Mouse (Mus musculus) spleen, adult 18-20 months (tissue): ENCODE measurements around the gene Sdr39u1.
A peak's percentile ranks its signal among the peaks of the same experiment; 100 is the strongest.

Experiments
- DNase-seq, 2 experiments: peaks; one replicate each; pipeline ENCODE4 v3.0.0; 2022; ENCODE audit warnings: mixed read lengths in 2 of 2

Sdr39u1 gene

DNA sequence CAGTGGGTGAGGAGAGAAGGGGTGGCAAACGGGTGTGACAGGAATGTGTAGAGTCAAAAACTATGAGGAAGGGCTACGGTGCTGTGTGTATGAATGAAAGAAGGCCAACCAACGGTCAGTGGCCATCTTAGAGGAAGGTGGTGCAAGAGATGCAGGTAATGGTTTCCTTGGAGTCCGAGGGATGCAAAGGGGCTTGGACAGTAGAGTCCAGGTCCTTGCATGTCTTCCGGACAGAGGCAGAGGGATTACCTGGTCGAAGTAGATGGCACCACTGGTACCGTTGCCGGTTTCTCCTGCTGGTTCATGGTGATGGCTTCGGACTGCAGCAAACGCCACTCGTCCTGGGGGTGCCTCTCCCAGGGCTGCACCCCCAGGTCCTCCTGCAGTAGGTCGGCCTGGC, 16.4 kb downstream of the Sdr39u1 start:
- DNase-seq: no peak

DNA sequence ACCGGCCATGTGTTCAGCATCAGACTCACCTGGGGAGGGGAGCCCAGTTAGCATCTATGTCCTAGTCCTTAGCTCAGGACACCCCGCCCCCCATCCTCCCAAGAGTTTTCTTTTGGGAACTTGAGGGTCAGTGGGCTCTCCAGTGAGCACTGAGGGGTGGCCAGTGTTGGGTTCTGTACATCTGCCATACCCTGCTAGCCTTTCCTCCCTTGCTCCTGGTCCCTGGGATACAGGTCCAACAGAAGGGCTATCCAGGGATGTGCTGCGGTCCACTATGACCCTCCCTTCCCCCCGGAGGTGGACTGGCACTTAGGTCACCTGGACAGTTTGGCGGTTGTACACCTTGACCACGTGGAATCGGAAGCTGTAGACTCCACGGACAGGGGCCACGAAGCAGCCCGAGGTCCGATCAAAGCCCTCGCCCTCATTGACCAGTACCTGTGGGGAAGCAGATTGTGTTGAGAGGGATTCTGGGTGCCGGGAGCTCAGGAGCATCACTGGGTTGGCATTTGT, 16.9 kb downstream of the Sdr39u1 start:
- no peak for DNase-seq

DNA sequence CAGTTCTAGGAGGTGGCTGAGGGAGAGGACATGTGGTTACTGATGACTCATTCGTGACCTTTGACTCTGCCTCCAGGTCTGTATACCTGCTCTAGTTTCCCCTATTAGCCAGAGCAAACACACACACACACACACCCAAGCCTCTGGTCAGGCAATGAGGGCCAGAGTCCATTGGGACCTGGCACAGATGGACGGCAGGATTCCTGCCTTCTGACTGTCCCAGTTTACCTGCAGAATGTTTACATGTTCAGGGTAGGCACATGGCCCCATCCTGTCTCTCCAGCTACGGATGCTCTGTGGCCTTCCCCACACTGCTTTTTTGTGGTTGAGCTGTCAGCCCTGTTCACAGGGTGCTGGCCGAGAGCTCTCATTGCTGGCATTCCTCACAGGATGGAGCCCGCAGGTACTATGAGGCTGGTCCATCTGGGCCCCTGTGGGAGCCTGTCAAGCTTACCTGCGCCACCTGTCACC, 17.9 kb downstream of the Sdr39u1 start:
- DNase-seq: no peak

DNA sequence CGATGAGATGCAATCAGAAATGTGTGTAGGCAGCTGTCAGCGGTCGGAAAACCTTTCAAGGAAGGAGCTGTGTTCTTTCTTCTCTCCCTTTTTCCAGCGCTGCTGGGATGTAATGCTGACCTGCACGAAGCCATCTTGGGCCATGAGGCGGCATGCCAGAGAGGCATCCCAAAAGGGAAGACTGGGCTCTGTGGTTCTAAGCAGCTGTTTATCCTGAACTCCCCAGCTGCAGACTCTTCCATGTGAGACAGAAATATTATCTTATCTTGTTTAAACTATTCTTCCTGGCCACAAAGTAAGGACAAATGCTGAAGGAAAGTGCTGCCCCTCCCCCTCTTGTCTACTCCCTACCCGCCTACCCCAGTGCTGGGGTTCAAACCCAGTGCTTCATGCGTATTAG, 19.1 kb downstream of the Sdr39u1 start:
- DNase-seq: no peak

DNA sequence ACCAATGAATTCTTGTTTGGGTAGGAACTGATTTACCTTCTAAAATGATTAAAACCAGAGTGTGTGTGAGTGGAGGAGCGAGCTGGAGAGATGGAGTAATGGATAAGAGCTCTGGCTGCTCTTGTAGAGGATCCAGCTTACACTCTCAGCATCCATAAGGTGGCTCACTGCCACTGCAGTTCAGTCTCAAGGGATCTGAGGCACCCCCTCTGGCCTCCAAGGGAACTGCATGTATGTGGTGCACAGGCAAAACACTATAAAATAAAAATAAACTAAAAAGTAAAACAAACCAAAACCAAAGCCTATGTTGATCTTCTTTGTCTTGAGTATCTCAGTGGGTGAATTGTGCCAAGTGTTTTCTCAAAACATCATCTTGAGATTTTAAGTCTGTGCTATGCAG, 20.5 kb downstream of the Sdr39u1 start:
- peak; percentile 49 to 79 for DNase-seq

DNA sequence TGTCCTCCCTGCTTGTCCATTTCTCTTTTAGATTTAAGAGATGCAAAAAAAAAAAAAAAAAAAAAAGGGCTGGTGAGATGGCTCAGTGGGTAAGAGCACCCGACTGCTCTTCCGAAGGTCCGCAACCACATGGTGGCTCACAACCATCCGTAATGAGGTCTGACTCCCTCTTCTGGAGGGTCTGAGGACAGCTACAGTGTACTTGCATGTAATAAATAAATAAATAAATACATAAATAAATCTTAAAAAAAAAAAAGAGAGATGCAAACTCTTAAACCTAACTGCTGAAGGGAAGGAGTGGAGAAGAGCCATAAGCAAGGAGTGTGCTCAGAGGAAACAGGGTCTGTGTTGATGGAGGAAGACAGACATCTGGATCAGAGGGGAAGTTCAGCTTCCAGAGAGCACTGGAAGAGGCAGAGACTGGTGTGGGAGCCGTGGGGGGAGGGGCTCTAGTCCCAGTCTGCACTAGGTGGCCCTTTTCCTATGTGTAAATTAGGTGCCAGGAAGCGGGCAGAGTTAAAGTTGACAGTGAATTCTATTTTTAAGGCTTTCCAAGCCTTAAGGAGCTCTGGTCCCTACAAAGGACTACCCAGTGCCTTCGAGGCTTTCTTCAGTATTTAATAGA, 21.7 kb downstream of the Sdr39u1 start:
- no peak for DNase-seq

DNA sequence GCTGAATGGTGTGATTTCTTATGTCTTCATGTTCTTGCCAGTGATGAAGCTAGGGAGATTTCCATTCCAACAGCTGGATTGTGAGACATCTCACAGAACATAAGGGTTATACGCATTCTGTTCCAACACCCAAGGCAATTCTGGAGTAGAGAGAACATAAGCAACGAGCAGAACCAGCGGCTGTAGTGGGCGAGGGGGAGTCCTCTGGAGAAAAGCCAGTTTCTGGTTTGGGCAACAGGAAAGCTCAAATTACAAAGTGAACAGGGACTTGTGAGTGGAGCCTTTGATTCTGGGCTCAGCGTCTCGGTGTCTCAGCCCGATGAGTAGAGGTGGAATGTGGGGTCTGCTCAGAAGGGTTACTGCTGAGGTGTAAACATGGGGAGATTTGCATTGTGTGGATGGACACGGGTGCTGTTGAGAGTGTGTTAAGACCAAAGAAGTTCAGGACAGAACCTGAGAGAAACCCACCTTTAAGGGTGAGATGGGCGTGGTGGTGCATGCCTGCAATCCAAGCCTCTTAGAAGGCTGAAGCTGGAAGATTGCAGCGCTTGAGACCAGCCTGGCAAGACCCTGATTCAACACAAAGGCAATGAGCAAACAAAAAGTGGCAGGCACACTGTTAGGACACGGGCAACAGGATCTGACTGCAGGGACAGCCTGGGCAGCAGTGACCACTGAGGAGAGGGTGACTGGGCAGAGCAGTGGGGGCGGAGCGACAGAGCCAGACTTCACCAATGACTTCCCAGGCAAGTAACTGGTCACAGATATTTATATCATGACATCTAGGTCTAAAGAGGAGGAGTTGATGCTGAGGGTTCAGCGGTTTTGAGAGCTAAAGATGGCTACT, 22.4 kb downstream of the Sdr39u1 start:
- no peak for DNase-seq

DNA sequence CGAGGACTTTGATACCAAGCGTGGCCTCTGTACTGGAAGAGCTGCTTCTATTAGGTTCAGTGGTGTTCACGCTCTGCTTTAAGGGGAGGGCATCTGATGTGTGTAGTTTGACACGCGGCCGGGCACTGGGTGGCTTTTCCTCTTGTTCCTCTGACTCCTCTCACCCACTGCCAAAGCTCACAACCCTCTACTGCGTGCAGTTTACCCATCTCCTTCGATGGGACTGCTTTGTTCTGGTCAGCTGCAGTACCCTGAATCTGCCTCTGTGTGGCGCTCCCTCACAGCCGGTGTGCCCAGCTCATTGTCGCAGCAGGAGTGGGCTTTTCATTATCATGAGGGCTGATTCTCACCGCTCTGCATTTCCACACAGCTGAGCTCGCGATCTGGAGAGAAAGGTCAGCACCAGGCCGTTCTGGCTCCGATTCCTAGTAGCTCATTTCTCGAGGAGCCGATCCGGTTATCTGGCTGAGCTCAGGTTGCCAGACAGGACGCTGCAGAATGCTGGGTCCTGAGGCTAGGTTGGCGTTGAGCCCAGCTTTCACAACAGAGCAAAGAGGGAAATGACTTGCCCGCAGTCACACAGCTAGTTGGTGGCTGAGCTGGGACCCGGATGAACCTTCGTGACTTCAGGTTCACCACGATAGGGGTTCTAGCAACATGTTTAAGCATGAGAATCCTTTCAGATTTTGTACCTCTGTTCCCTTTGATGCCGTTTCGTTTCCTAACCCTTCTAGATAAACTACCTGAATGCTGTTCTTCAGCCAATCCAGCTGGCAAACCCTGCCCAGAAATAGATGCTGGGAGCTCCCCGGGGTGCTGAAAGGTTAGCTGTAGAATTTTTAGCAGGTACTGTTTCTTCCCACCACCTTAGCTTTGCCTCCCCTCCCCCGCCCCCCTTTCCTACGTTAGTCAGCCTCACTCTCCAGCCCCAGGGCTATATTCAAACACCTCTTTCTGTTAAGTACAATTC, 26.1 kb downstream of the Sdr39u1 start:
- peak; percentile 61 to 74 for DNase-seq

DNA sequence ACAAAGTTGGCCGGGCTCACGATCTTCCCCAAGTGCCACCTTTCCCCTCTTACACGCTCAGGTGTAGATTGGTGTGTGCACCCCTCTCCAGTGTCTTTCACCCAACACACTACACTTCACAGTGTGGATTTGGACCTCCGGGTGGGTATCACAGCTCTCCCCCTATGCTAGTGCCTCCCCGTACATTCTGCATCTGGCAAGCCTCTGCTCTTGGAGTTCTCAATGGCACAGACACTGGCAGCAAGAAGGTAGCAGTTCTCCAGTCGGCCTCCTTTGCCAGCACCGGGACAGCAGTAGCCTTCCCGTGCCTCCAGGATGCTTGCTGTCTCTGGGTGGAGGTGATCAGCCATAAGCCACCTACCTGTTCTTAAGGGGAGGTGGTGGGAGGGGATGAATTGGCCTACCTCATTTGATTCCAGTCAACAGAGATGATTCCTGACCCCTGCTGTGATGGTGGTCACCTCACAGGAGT, 26.8 kb downstream of the Sdr39u1 start:
- no peak for DNase-seq

DNA sequence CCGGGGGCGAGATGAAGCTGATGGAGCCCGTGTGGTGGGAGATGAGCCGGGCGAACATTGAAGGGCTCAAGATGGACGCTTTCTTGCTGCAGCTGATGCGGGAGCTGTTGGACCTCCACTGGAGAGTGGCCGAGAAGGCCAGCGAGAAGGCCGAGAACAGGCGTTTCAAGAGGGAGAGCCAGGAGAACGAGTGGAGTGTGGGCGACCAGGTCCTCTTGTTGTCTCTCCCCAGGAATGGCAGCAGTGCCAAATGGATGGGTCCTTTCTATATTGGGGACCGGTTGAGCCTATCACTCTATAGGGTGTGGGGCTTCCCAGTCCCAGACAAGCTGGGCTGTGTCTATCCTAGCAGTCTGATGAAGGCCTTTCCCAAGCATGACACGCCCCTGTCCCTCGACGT, 27.5 kb downstream of the Sdr39u1 start:
- no peak for DNase-seq

DNA sequence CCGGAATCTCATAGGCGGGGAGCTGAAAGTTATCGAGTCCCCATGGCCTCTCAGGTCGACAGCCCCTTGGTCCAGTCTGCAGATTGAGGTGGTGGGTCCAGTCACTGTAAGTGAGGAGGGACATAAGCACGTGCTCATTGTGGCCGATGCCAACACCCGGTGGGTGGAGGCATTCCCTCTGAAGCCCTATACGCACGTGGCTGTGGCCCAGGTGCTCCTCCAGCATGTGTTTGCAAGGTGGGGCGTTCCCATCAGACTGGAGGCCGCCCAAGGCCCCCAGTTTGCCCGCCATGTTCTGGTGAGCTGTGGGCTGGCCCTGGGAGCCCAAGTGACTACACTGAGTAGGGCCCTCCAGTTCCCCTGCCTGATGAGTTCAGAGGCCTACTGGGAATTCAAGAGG, 28.1 kb downstream of the Sdr39u1 start:
- DNase-seq: no peak

DNA sequence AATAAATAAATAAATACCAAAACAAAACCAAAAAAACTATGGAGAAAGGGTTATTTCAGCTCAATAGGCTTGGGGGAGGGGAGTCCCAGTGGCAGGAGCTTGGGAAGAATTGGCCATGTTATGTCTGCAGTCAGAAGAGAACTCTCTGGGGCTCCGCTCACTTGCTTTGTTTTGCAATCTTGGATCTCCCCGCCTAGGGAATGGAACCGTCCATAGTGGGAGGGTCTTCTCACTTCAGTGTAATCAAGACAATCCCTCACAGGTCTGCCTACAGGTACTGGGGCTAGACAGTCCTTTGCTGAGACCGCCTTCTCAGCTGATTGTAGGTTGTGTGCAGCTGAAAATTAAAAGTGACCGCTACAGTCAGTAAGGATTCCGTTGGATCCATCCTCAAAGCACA, 30.6 kb downstream of the Sdr39u1 start:
- DNase-seq: no peak

DNA sequence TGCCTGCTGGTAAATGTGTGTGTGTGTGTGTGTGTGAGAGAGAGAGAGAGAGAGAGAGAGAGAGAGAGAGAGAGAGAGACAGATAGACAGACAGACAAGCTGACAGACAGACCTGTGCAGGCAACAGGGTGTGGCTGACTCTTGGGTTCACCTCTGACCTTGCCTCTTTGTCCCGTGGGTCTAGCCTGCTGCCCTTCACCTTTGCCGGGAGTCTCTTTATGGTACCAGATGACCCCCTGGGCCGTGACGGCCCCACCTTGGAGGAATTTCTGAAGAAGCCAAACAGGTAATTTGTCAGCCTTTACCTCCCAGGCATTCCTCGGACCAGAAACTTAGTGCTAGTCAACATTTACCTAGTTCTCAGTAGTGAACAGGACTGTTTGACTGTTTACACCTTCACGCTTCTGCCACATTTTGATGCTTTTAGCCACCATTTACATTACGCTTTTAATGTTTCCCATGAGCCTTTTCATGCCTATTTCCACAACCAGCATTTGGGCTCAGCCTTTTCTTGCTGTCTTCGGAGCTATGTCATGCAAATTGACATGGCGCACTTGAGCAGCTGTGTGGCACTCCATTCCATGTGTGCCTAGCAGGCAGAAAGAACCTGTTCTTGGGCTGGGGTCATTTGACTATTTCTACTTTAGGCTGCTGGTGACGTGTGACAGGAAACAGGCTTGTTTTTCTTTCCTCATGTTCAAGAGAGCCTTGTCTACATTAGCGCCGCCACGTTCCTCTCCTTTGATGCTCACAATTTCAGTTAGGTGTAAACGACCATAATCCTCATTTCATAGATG, 31.7 kb downstream of the Sdr39u1 start:
- no peak for DNase-seq

DNA sequence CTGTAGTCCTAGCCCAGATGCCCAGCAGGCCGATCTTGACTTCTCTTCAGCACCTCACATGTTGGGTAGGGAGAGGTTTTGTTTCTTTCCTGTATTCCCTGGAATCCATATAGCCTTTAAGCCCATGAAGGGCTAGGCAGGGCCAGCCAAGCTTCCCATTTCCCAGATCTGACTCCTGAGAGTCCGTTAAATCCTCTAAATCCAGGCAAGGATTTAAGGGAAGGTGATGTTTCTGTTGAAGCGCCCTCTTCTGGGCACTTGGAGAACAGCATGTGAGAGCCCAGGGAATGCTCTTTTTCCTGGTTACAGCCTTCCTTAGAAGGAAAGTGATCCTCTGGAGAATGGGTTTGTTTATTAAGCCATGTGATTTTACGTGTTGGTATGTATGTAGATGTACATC, 33.1 kb downstream of the Sdr39u1 start:
- peak in 1 of 2 experiments; percentile 29 for DNase-seq

DNA sequence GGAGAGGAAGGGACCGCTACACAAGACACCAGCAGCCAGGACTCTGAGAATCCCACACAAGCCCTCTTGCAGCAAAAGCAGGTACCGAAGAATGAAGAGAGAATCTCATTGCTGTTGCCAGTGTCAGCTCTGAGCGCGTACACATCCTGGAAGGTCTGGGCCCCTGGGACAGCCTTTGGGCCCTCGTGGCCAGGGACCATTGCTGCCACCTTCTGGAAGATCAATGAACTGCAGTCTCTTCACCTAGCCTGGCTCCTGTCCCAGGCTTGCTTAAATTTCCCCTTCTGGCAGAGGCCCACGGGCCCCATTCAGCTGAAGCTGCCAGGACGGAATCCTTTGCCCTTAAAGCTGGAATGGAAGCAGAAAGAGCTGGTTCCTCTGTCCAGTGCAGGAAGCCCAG, 36.3 kb downstream of the Sdr39u1 start:
- DNase-seq: peak in 1 of 2 experiments; percentile 67

DNA sequence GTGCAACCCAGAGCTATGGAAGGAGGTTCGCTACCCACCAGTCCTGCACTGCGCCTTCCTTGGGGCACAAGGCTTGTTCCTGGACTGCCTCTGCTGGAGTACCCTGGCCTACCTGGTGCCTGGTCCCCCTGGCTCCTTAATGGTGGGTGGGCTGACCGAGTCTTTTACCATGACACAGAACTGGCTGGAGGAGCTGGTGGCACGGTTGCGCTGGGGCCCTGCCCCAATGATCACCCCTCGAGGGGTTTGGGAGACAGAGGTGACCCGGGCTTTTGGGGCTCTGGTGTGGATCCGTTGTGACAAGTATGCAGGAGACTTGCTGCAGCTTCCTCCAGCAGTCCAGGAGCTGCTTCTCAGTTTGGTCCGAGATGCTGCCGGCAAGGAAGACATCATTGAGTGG, 37.1 kb downstream of the Sdr39u1 start:
- no peak for DNase-seq

DNA sequence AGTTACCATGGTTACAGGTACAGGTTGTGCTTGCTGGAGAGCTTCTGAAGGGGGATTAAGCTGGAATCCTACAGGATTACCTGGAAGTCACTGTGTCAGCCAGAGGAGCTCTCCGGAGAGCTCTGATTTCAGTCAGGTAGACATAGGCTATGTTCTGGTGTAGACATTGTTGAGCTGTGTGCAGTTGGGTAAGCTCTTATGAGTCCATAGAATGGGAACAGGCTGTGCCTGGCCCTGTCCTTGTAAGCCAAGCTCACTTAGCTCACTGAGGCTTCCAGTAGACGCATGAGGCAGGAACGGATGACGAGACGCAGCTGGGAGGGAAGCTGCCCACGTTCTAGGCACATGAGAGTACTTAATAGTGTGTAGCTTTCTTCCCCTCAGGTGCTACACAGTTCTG, 37.9 kb downstream of the Sdr39u1 start:
- DNase-seq: no peak

DNA sequence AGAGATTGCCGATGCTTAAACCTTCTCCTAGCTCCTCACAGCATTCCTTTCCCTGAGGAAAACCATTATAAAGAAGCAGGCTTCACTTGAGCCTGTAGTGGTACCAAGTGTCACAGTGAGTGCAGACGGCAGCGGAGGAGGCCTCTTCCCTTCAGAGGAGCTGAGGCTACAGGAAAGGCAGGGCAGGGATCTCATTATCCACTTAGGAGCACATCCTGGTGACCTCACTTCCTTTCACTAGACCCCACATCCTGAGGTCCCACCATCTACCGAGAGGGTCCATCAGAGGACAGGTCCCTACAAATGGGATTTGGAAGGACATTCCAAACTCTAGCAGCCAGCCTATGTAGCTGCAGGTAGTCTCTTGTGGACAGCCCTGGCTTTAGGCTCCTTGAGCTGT, 42.5 kb downstream of the Sdr39u1 start:
- DNase-seq: no peak

DNA sequence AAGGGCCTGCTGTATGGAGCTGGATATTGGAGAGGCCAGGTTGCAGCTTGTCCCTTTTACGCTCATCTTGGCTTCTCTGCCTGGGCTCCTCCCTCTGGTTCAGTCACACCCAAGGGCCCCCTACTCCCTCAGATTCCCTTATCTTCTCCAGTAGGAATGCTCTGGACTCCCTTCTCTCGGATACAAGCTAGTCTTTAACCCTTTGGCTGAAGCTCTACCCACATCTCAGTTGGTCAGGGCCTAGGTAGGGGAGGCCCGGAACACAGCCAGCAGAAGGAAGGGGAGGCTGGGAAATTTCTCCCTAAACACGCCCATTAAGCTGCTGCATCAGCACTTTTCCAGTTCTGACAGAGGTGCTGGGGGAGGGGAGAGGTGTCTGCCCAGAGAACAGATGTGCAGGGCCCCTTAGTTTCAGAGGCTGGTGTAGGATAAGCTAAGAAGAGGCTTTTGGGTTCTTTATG, 45.0 kb downstream of the Sdr39u1 start:
- DNase-seq: no peak

DNA sequence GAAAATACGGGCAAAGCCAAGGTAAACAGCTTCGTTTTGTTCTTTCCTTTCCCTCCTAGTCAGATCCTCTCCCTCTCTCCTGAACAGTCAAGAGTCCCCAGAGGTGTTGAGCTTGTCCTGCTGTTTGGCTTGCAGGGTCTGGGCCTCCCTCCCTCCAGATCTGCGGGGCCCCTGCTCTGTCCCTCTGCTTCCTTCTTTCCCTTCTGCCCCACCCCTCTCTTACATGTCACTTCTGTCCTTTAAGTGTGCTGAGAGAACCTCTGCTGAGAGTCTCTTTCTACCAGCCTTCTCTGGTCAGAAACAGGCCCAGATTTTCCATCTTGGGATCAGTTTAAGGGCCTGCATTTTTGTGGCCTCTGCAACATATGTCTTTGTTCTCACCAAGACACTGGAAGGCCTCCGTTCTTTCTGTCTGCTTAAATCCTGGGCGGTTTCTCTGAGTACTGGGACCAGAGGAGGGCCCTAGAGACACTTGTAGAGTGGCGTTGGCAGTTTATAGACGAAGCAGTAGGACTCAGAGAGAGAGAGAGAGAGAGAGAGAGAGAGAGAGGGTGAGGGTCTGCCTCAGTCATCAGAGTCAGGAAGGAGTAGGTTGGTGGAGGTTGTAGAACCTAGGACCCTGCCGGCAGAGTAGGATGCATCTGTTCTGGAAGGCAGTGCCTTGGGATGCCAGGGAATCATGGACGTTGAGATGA, 45.5 kb downstream of the Sdr39u1 start:
- no peak for DNase-seq

DNA sequence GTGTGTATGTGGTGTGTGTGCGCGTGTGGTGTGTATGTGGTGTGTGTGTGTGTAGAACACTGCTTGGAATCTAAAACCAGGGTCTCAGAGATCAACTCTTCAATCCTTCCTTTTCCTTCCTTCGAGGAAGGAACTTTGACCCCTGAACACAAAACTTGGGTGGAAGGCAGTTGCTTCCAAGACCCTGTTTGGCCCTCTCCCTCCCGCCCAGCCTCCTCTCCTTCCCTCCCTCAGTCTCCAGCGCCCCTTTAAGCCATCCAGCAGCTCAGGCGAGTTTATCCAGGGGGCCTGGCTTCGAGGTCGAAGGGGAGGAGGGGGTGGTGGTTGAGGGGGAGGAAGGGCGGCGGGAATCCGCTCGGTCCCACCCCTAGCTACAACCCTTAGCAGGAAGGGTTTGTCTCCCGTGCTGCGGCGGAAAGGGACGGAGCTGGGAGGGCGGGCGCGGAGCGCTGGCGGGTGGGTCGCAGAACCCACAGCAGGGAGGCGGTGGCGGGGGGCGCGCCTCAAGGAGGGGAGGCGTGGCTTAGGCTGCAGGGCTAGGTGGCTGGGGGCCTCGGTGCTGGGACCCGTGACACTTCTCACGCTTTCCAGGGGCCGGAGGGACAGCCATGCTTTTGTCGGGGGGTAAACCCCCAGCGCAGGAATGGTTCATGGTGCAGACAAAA, 46.3 kb downstream of the Sdr39u1 start, which contains the start of gene Nynrin:
TSS of gene Nynrin (plus strand) at position 390 of the 665 bp plus-strand sequence.
- no peak for DNase-seq
